Comparison of ENCODE assay signal across 8 mouse cellular contexts in the genomic region with DNA sequence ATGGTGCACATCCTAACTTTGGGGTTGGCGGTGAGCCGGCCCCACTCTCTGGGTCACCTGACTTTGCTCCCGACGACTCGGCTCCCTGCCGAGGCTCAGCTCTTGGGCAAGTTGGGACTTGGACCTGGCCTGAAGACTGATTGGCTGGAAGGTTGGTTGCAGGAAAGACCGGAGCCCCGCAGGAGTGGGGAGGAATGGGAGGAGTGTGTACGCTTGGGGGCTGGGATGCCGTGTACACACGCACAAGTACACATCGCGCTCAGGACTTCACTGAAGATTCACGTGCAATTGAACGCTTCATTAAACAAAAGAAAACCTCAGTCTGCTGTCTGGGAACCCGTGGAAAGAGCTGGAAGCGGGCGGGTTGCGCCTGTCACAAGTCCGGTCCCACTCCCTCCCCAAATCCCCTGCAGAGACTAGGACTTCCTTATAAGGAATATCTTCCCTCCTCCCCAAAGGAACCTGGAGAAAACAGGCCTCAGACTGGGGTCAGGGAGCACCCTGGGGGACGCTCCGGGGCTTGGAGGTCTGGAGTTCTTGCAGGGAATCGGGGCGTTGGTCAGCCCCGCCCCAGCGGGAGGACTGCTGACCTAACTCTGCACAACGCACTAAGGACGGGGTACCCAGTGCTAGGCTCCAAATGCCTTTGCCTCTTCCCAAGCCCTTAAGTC. TPM values are rescaled to one million over a fixed set of nuclear protein-coding genes. Genes with fewer than 3 reads are reported as not detected.
DNase-seq lines count a peak whose midpoint lies in the region; ATAC-seq and TF ChIP-seq lines count a peak whose summit lies in the region.

No protein-coding gene starts in this region.

- no peak for TF ChIP-seq CTCF in cerebellum, adult 2 months (IDR thresholded peaks at IDR 0.05; ENCODE audit: borderline replicate concordance, insufficient read depth, low read depth, low read length)

- peak overlapping the region; percentile 29 for H3K4me3 ChIP-seq in cerebellum, adult 2 months (replicated peaks; ENCODE audit: insufficient read depth, low read depth, low read length)

- TF ChIP-seq POLR2A in cerebellum, adult 2 months (IDR thresholded peaks at IDR 0.05; ENCODE audit: borderline replicate concordance, insufficient read depth, low read length) = no peak

- peak; percentile 56 to 60 for DNase-seq in cerebellum, adult 2 months
- DNase-seq in embryo, embryonic 11 days = peak; percentile 71
- peak; percentile 87 to 91 for DNase-seq in heart, adult 18-20 months
- peak; percentile 92 for DNase-seq in kidney, adult 11 months
- DNase-seq in lung, adult 18-20 months = peak; percentile 90 to 93
- DNase-seq in retina, embryonic 14.5 days (ENCODE audit: low spot score) = peak; percentile 50
- no peak for DNase-seq in thymus, postnatal 14 days

- no peak for ATAC-seq in cerebellum, adult (ENCODE audit: insufficient number of reproducible peaks, low FRiP score, low TSS enrichment)

- no peaks in the 10 kb centered on the region for H3K27me3 ChIP-seq in cerebellum, adult 2 months (ENCODE audit: control insufficient read depth, insufficient read depth, low read length)

- no peak overlapping the region for H3K27ac ChIP-seq in cerebellum, adult 2 months (ENCODE audit: insufficient read depth, low read length)

- 7% methylated on average over 28 of the region's 28 CpGs for WGBS in cerebellum, adult 2 months

- peaks cover 9% of the 10 kb centered on the region; the same call in 1 of the 2 replicates for H3K4me1 ChIP-seq in cerebellum, adult 2 months (ENCODE audit: control insufficient read depth, insufficient read depth, low read length)

RNA-seq across cellular contexts. Expression of a gene that starts 4.0 kb away (rescaled TPM):
- polyA plus RNA-seq in cerebellum, adult 2 months (2012; rRNA removed) = 25.5 and 28.8 TPM in 2 replicates
- total RNA-seq in heart, adult 18-20 months (2021) = 10 to 100 TPM; 20.0 to 21.5 TPM

RNA-seq across cellular contexts. Expression of a gene that starts 10.5 kb away (rescaled TPM):
- polyA plus RNA-seq in cerebellum, adult 2 months (2012; rRNA removed) = 60.4 and 61.5 TPM in 2 replicates
- total RNA-seq in heart, adult 18-20 months (2021) = 10 to 100 TPM; 28.6 to 41.4 TPM

RNA-seq across cellular contexts. Expression of a gene that starts 10.6 kb away (rescaled TPM):
- polyA plus RNA-seq in cerebellum, adult 2 months (2012; rRNA removed) = 11.8 and 13.1 TPM in 2 replicates
- total RNA-seq in heart, adult 18-20 months (2021) = 10 to 100 TPM; 11.0 to 14.5 TPM

RNA-seq across cellular contexts. Expression of a gene that starts 20.2 kb away (rescaled TPM):
- polyA plus RNA-seq in cerebellum, adult 2 months (2012; rRNA removed) = 20.9 and 23.0 TPM in 2 replicates
- total RNA-seq in heart, adult 18-20 months (2021) = 1 to 10 TPM; 1.6 to 1.7 TPM

RNA-seq across cellular contexts. Expression of a gene that starts 58.9 kb away (rescaled TPM):
- 63.7 and 71.1 TPM in 2 replicates for polyA plus RNA-seq in cerebellum, adult 2 months (2012; rRNA removed)
- total RNA-seq in heart, adult 18-20 months (2021) = 10 to 100 TPM; 18.1 to 20.2 TPM
